Mouse (Mus musculus) testis, adult 2 months (tissue): ENCODE results near the gene 1700109H08Rik. TPM values are rescaled to one million over a fixed set of nuclear protein-coding genes. Genes with fewer than 3 reads are reported as not detected.

Experiments used
- H3K27ac ChIP-seq: fragments of 200-500 bp; 2 replicates; pipeline ENCODE4 v1.5.1; 2012; ENCODE audit warnings: low read depth, low read length; ENCODE audit not compliant: control insufficient read depth, insufficient read depth
- H3K27me3 ChIP-seq: fragments of 200-500 bp; 2 replicates; pipeline ENCODE4 v1.6.1; 2012; ENCODE audit warnings: mild to moderate bottlenecking, low read length, moderate library complexity; ENCODE audit not compliant: control insufficient read depth, insufficient read depth
- H3K36me3 ChIP-seq: fragments of 200-500 bp; 2 replicates; pipeline ENCODE4 v1.6.1; 2012; ENCODE audit warnings: mild to moderate bottlenecking, low read length; ENCODE audit not compliant: control insufficient read depth, insufficient read depth
- H3K4me1 ChIP-seq: fragments of 200-500 bp; 2 replicates; pipeline ENCODE4 v1.6.1; 2012; ENCODE audit warnings: low read length; ENCODE audit not compliant: control insufficient read depth, insufficient read depth
- H3K4me3 ChIP-seq: fragments of 200-500 bp; 2 replicates; pipeline ENCODE4 v1.5.1; 2012; ENCODE audit warnings: low read depth, mild to moderate bottlenecking, low read length, moderate library complexity, mixed read lengths; ENCODE audit not compliant: control insufficient read depth
- CTCF ChIP-seq: fragments of 200-500 bp; IDR thresholded peaks from 2 replicates; pipeline ENCODE4 v1.5.1; 2012; ENCODE audit warnings: low read depth, mild to moderate bottlenecking, inconsistent platforms, low read length, moderate library complexity; ENCODE audit not compliant: control insufficient read depth, insufficient read depth, insufficient replicate concordance
- POLR2A ChIP-seq: fragments of 200-500 bp; IDR thresholded peaks from 2 replicates; pipeline ENCODE4 v1.6.1; 2012; ENCODE audit warnings: low read depth, mild to moderate bottlenecking, inconsistent platforms, low read length, moderate library complexity; ENCODE audit not compliant: control insufficient read depth
- polyA plus RNA-seq: library from polyadenylated mRNA; depleted of rRNA; stranded (reverse); fragments of >200 nt; gene quantifications from 2 replicates; pipeline ENCODE4 v1.2.3, GENCODE M21; 2012; rRNA removed

1700109H08Rik gene
- polyA plus RNA-seq, 1 experiment, result 46.6 TPM

GRCm38 (mm10) chr5:3633315-3633714 lies 61.9 kb downstream of the 1700109H08Rik start:
- no peaks in the 10 kb centered on the region for H3K27me3 ChIP-seq
- H3K4me3 ChIP-seq, result no peak overlapping the region
- H3K36me3 ChIP-seq, result 0 out of 2 replicates have a peak, but pooled peaks cover 2% of the 10 kb centered on the region
- no peak overlapping the region for H3K27ac ChIP-seq
- TF ChIP-seq POLR2A (no peak), CTCF (no peak)
- no peaks in the 10 kb centered on the region for H3K4me1 ChIP-seq

DNA sequence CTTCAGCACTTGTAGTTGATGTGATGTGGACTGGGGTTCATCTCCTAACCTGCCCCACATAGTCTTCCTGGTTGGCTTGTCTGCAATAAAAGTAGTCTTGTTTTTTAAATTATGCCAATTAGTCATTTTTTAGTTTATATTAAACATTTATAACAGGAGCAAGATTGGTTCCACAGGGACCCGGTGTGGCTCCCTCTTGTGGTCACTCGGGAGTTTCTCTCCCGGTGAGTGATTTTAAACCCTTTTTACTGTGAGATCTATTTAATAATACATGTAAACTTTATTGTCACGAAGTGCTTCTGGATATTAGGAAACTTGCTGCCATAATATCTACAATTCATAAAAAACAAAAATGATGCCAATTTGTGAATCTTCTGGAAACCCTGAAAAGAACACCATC lies 62.6 kb downstream of the 1700109H08Rik start:
- Histone ChIP-seq H3K4me3 (no peak overlapping the region), H3K27ac (no peak overlapping the region), H3K27me3 (no peaks in the 10 kb centered on the region), H3K36me3 (0 out of 2 replicates have a peak, but pooled peaks cover 2% of the 10 kb centered on the region), H3K4me1 (no peaks in the 10 kb centered on the region)
- TF ChIP-seq POLR2A (no peak), CTCF (no peak)

Other genes with a start within 250 kb of the 1700109H08Rik start
- 5.1 and 5.6 TPM in 2 replicates for gene Cdk6, start 230.1 kb upstream of the 1700109H08Rik start, polyA plus RNA-seq
- gene Fam133b, start 27.7 kb upstream of the 1700109H08Rik start, polyA plus RNA-seq, result 9.9 and 10.1 TPM in 2 replicates
- 2.5 and 3.8 TPM in 2 replicates for gene Pex1, start 24.5 kb downstream of the 1700109H08Rik start, polyA plus RNA-seq
- 6.4 and 10.9 TPM in 2 replicates for gene Rbm48, start 25.0 kb downstream of the 1700109H08Rik start, polyA plus RNA-seq
- 186 and 244 TPM in 2 replicates for gene Tmbim7, start 79.6 kb downstream of the 1700109H08Rik start, polyA plus RNA-seq
- 120 and 121 TPM in 2 replicates for gene Gatad1, start 85.6 kb downstream of the 1700109H08Rik start, polyA plus RNA-seq
- gene Ankib1, start 231.4 kb downstream of the 1700109H08Rik start, polyA plus RNA-seq, result 7.7 and 9.0 TPM in 2 replicates
- 10.0 and 11.9 TPM in 2 replicates for gene Krit1, start 231.6 kb downstream of the 1700109H08Rik start, polyA plus RNA-seq